Mouse (Mus musculus) testis, postnatal 10 days (tissue): ENCODE data around the gene Fbxo27.
"Not testable (repeated sequence)": the region's sequence is repeated elsewhere in the genome, so short reads cannot be mapped to it uniquely, and the experiment has no call there.

Experiments used
- DNase-seq: peaks from one replicate; pipeline ENCODE4 v3.0.0; 2021; ENCODE audit warnings: low spot score

The Fbxo27 gene

DNA sequence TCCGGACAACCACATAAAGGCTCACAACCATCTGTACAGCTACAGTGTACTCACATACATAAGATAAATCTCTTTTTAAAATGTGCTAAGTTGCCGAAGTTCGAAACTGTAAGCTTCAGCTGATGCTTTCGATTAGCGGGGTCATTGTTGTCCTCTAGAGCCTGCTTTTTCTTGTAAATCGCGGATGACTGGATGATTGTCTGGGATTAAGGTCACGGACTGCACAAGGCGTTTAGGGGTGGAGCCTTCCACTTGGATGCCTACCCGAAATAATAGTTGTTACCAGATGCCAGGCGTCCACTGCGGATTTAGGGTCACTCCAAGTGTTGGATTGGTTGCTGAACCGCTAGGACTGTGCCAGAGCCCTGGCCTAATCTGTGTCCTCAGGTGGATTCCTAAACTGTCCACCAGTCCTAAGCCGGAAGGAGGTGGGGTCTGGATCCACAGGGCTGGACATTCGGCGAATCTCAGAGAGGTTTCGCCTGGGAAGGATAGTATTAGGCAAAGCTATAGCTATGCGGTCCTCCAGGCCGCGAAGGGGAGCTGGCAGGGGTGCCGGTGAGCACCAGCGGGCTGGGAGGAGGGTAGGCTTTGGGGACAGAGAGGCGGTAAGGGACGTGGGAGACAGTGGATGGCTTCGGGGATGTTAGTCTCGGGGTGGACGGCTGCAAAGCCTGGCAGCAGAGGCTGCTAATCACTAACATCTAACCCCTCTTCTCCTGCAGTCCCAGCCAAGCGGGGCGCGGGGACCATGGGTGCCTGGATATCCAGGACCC lies at the start of gene Fbxo27:
Gene Fbxo27 (plus strand): TSS at position 305 of the 776 bp plus-strand sequence.
- DNase-seq: peak; percentile 65

DNA sequence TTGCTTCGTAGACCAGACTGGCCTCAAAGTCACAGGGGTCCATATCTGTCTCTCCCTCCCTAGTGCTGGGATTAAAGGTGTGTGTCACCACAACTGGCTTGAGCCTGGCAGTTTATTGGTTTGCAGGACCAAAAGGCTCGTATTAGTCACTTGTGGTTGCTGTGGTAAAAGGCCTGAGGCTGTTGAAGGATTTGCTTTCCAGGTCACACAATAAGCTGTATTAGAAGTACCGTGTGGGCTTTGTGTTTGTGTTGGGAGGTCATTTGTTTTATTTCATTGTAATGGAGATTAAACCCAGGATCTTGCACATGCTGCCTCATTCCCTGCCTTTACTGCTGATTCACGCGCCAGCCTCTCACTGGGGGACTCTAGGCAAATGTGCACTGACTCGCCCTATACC lies 47.3 kb upstream of the Fbxo27 start:
- no peak for DNase-seq

DNA sequence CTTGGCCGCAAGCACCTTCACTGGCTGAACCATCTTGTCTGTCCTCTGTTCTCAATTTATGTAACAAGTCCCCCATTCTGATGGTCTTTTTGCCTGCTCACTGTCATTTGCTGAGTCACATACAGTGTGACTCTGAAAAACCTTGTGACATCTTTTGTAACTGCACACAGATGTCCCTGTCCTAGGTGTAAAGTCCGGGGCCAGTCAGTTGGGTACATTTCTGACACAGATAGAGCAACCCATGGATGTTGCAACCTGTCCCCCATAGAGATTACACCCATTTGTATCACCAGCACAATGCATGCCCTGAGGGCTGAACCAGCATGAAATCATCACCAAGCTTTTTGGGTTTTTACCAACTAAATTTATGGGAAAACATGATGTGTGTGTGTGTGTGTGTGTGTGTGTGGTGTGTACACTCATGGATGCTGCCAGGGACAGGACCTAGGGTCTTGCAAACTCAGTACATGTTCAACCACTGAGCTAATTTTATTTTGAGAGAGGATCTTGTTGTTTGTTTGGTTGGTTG lies 46.6 kb upstream of the Fbxo27 start:
- DNase-seq: no peak

DNA sequence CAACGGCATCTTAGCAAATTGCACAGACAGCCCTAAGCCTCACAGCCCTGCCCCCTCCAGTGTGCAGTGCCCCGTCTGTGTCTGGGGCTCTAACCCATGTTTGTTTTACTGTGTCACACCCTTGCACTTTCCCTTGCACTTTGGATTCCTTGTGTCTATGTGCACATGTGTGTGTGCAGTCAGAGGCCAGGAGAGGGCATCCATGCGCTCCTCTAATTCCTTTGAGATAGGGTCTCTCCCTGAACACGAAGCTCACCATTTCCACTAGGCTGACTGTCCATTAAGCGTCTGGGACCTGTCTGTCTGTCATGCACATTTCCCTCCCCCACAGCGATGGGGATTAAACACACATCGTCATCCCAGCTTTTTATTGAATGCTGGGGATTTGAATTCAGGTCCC lies 45.6 kb upstream of the Fbxo27 start:
- no peak for DNase-seq

DNA sequence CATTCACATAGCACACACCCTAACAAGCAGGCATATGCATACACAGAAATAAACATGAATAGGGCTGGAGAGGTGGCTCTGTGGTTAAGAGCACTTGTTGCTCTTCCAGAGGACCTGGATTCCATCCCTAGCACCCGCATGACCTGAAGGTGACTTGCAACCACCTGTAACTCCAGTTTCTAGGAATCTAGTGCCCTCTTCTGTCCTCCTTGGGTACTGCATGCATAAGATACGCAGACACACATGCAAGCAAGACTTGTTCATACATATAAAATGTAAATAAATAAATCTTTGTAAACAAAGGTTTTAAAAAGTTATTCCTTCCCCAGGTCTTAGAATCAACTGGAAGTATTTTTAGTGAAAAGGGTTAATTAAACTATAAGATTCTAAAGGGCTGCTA lies 41.5 kb upstream of the Fbxo27 start:
- no peak for DNase-seq

DNA sequence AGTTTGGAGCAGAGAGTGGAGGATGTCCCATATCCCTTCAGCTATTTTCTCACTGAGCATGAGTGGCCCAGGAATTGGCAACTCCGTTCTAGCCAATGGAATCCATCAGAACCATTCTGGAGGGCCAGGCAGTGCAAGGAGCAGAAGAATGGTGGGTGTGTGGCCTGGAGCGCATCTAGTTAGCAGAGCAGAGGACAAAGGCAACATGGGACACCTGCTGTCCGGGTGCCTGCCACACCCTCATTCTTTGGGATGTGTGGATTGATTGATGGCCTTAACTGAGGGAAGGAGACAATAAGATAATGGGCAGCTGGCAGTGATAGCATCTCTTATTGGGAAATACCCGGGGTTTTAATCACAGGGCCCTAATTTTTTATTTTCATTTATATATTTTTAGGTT lies 36.2 kb upstream of the Fbxo27 start:
- no peak for DNase-seq

DNA sequence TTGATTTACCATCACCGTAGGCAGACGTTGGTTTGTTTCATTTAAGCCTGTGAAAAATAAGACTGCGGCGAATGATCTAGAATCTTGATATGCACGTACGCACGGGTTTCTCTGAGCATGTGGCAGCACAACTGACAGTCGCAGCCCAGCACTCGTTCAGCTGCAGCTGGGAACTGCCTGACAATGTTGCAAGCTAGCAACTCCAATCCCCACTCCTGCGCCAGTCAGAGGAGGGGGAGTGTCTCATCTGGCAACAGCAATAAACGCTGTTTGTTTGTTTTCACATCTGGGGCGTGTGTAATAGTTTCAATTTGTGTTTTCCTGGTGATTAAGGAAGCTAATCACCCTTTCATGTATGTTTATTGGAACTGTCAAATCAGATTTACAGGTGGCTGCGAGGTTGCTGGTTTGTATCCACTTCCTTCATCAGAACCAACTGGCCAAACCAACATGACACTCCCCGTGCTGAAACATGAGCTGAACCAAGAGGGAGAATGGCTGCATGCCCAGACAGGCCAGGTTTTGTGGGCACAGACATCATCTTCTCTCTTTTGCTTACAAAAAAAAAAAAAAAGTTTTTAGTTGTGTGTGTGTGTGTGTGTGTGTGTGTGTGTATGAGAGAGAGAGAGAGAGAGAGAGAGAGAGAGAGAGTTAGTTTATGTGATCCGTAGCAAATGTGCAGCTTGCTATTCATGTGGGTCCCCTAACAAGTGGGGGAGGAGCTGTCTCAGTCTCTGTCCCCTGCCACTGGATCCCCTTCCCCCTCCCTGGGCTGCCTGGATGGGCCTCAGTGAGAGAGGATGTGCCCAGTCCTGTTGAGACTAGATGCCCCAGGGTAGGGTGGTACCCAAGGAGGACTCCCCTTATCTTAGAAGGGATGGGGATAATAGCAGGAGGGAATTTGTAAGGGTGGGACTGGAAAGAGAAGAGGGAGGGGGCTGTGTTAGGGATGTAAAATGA lies 26.7 kb upstream of the Fbxo27 start:
- DNase-seq: peak; percentile 70

DNA sequence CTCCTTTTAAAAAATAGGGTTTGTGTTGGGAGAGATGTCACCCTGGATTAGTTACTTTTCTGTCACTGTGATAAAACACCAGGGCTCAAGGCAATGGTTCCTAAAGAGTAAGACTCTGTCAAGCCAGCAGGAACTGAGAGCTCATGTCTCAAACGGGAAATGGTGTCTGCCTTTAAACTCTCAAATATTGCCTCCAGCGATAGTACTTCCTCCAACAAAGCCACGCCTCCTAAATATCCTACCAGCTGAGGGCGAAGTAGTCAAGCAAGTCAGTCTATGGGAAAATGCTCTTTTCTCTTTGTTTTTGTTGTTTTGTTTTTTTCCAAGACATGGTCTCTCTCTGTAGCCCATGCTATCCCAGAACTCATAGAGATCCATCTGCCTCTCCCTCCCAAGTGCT lies 21.5 kb upstream of the Fbxo27 start:
- no peak for DNase-seq

DNA sequence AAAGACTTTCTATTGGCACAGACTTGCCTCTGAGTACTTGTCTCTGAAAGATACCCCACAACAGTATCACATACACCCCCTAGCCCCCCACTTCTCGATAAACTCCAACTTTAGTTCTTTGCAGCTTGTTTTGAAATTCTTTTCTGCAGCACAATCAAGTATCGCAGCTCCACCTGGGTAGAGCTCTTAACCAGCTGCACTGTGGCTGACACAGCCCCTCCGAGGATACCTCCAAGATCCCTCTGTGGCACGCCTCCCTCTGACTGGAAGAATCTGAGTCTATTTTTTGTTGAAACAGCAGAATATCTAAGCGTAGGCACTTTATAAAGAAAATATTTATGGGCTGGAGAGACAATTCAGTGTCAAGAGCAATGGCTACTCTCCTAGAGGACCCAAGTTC lies 20.4 kb upstream of the Fbxo27 start:
- no peak for DNase-seq

DNA sequence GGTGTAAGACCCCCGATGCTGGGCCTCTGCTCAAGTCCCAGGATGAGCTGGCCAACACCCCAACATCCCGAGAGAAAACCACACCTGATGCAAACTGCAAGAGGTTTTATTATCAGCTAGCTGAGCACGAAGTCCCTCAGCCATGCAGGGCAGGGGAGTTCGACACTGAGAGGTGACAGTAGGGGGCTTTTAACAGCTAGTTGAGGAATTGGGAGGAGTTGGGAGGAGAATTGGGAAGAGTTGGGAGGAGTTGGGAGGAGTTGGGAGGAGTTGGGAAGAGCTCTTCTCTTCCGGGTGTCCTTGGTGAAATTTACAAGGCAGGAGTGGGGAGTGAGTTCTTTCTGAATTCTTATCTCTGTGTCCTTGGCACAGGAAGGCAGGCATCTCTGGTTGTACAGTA lies 19.9 kb upstream of the Fbxo27 start:
- not testable (repeated sequence) for DNase-seq

DNA sequence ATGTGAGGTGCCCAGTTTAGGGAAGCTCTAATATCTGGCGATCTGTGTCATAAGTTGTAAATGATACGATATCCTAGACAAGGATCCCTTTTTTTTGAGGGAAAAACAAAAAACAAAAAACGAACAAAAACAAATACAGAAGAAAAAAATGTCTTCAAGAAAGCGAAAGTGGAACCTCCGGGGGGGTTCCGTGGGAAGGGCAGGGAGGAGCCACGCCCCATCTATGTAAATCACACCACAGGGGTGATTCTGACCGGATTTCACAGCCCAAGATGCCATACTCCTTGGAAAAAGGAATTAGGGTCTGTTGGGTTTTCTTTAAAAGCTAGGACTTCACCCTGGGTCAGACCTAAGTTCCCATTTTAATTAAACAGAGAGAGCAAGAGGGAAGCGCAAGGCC lies 17.7 kb upstream of the Fbxo27 start:
- no peak for DNase-seq

DNA sequence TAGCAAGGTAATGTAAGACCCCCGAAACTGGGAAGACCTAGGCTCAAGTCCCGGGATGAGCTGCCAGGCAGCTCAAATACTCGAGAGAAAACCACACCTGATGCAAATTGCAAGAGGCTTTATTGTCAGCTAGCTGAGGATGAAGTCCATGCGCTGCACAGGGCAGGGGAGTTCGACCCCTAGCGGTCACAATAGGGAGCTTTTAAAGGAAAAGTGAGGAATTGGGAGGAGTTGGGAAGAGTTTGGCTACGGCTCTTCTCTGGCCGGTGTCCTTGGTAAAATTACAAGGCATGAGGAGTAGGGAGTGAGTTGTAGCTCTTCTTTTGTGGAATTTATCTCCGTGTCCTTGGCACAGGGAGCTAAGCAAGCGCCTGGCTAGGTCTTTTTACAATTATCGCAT lies 16.9 kb upstream of the Fbxo27 start:
- DNase-seq: peak; percentile 71

DNA sequence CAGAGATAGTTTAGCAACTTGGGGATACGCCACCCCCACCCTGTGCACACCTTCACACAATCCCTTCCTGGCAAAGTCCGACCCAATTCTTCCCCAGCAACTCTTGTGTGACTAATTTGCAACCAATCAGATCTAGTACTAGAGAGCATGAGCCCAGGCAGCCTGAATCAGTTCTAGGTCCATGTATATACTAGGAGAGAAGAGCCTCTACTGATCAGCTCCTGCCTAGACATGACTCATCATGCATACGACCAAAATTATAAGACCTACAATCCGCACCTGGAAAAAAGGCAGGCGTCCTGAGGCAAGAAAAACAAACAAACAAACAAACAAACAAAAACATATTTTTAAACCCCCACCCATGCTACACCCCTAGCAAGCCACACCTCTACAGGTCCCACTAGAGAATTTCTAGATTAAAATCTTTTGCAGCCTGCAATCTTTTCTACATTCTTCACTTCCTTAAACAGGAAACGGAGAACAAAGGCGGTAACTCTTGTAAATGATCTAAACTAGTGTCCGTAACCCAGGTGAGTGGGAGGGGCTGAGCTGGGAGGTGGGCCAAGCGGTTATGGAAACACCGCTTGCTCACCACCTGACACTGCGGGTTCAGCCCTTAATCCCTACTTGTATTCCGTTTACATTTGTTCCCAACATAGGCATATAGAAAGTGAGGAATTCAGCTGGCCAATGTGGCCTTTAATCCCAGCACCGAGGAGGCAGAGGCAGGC lies 15.7 kb upstream of the Fbxo27 start:
- no peak for DNase-seq

DNA sequence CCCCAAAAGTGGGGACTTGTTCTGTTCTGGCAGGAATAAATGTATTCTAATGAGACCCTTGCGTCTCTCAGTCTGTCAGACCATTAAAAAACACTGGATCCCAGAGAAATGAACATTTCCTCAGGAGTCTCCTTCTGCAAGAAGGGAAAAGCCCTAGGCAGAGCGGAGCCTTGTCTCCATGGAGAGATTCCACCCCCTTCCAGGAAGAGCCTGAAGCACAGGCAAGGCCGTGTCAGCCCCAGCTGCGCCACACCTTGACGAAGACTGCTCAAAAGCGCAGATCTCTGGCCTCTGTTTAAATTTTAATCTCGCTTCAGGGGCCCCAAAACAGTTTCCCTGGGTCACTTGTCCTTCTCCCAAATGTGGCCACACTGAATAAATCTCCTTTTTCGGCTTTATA lies 15.0 kb upstream of the Fbxo27 start:
- DNase-seq: no peak

DNA sequence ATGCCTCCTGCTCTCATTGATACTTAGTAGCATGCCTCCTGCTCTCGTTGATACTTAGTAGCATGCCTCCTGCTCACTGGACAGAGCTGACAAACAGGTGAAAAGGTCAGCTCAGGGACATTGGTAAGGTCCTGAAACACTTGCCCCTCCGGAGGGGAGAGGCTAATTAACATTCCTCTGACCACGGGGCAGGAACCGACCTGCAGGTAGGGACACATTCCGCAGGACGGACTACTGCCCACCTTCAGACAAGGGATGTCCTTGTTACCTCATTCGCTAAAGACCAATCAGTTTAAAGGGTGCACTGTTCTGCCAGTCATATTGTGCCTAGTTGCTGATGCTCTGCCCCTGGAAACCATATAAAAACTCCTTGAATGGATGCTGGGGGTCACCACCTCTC lies 1.6 kb upstream of the Fbxo27 start:
- no peak for DNase-seq

DNA sequence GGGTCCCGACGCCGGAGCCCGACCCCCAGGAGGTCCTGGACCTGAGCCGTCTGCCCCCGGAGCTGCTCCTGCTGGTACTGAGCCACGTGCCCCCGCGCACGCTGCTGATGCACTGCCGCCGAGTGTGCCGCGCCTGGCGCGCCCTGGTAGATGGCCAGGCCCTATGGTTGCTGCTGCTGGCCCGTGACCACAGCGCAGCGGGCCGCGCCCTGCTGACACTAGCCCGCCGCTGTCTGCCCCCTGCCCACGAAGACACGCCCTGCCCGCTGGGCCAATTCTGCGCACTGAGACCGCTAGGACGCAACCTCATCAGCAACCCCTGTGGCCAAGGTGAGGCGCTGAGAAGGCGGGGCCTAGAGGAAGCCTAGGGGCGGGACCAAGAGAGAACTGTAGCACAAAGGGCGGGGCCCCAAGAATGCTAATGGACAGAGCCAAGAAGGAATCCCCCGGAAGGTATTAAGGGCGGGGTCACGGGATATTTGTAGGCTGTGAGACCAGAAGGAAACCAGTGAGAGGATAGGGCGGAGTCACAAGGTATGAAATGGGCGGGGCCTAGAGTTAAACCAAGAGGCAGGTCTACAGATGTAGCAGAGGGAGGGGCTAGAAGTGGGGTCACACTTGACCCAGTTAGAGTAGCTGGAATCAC lies 795 bp downstream of the Fbxo27 start:
- DNase-seq: peak; percentile 89

DNA sequence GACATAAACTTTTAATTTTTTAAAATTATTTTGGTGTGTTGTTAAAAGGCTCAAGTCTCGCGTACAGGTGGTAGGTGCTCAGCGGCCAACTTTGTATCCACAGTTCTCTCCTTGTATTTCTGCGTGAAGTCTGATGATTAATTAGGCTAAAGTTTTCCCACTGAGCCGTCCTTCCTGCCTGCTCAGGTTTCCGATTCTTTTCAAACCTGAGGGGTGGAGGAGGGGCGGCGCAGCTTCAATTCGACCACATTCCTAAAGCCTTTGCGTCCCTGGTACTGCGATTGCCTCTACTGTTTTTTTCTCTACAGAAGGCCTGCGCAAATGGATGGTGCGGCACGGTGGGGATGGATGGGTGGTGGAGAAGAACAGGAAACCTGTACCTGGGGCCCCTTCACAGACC lies 1.8 kb downstream of the Fbxo27 start:
- DNase-seq: no peak

DNA sequence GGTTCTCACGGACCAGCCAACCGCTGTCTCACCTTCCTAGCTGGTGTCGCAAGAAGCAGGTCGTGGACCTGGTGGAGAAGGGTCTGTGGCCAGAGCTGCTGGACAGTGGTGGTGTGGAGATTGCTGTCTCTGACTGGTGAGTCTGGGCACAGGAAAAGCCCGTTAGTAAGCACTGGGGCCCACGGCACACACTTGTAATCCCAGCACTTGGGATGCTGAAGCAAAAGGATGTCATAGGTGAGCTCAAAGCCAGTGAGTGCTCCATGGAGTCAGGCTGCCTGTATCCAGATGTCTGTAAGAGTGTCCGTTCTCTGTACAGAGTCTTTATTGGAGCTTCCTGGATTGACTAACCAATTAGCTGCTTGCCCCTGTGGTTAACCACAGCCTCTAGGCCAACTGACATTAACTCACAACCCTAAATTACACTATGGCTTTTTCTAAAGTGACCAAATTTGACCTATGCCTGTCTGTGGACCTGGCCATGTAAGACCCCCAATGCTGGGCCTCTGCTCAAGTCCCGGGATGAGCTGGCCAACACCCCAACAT lies 2.4 kb downstream of the Fbxo27 start:
- DNase-seq: no peak

DNA sequence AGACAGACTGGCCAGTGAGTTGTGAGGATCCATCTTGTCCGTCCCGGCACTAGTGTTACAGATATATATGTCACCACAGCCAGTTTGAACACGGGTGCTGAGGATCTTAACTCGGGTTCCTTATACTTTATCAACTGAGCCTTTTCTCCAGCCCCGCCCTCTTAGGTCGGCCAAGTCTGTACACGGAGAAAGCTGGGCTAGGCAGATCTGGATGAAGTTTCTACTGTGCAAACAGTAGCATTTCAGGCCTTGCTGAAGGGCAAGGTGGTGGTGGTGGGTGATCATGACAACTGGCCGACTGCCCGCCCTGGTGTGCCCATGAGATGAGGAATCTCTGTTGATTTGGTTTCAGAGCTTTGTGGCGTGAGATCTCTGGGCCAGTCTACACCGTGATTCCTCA lies 4.6 kb downstream of the Fbxo27 start:
- no peak for DNase-seq

DNA sequence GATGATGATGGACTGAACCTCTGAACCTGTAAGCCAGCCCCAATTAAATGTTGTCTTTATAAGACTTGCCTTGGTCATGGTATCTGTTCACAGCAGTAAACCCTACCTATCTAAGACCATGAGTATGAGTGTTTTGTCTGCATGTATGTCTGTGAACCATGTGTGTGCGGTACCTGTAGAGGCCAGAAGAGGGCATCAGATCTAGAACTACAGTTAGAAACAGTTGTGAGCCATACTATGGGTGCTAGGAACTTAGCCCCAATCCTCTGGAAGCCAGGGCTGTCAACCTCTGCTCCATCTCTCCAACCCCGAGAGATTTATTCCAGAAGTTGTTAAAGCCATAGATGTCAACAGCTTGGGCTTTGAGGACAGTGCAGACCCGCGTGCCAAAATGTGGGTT lies 7.6 kb downstream of the Fbxo27 start:
- DNase-seq: no peak

DNA sequence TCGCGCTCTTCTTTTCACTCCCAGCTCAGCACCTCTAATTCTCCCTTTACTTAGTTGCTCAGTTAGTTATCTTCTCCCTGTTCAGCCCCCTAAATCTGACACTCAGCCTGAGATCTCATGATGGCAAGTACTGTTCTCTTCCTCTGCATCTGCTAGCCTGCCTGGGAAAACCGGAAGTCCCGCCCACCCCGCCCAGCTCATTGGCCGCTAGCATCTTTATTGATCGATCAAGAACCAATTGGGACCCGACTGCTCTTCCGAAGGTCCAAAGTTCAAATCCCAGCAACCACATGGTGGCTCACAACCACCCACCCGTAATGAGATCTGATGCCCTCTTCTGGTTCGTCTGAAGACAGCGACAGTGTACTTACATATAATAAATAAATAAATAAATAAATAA lies 8.7 kb downstream of the Fbxo27 start:
- not testable (repeated sequence) for DNase-seq
